Mouse (Mus musculus) hindlimb bud, embryonic 11.5 days (tissue): ENCODE measurements around the gene Gm10188.

Experiments
- DNase-seq: peaks from one replicate; pipeline ENCODE4 v3.0.0-alpha.2; 2012; ENCODE audit warnings: low read depth, low spot score; ENCODE audit errors: extremely low spot score

Gene Gm10188

DNA sequence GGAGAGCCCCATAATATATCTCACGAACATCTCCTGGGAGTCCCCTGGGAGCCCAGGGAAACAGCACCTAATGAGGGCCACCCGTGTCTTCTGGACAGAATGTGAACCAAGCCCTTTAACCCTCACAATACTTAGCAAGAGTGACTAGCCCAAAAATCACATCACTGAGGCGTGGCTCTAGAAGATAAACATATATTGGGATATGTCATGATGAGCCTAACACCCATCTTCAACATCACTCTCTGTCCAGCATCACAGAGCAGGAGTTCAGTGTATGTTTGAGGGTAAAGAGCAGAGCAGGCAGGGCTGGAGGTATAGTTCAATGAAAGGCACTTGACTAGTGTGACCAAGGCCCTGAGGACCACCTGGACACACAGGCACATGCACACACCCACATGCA lies at the start of gene Gm10188:
Gene Gm10188, minus strand, starts transcription at position 101 of the 400 bp plus-strand sequence.
- no peak for DNase-seq

DNA sequence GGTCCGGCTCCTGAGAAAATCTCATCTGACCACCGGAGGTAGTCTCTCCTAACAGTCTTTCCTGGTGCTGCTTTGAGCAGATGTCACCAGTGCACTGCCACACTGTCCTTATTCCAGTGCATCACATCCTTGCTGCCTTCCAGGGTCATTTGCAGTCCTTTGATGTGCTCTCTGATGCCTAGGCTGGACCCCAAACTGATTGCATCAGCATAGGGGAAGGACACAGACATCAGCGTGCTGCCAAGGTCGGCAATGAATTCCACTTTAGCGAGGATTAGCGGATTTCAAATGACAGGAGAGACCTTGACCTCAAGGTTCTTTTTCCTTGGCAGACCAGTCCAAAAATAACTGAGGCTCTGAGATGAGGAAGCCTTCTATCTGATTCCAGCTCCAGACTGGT lies 47.6 kb upstream of the Gm10188 start:
- DNase-seq, result no peak

DNA sequence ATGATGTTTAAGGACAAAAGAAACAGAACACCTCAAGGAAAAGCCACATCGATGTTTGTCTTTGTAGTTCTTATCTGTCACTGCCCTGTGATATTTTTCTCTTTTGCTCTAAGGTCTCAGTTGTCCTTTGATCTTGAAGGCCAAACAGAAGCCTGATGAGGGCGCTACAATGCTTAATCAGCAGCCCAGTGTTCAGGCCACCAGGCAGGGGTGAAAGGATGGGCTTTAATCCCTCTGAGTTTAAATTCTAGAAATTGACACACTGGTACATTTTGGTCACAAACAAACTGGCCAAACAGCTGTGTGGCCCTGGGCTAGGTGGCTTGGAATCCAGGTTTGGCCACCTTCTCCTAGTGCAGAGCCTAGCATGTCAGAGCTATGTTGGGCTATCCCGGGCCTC lies 47.1 kb upstream of the Gm10188 start:
- no peak for DNase-seq

- DNase-seq, result no peak
Observed at GRCm38 (mm10) chr1:132271237-132271636, 41.7 kb upstream of the Gm10188 start.

GRCm38 (mm10) chr1:132268418-132269060 lies 39.0 kb upstream of the Gm10188 start:
- no peak for DNase-seq

- DNase-seq, result no peak
Observed at GRCm38 (mm10) chr1:132267959-132268358, 38.4 kb upstream of the Gm10188 start.

DNA sequence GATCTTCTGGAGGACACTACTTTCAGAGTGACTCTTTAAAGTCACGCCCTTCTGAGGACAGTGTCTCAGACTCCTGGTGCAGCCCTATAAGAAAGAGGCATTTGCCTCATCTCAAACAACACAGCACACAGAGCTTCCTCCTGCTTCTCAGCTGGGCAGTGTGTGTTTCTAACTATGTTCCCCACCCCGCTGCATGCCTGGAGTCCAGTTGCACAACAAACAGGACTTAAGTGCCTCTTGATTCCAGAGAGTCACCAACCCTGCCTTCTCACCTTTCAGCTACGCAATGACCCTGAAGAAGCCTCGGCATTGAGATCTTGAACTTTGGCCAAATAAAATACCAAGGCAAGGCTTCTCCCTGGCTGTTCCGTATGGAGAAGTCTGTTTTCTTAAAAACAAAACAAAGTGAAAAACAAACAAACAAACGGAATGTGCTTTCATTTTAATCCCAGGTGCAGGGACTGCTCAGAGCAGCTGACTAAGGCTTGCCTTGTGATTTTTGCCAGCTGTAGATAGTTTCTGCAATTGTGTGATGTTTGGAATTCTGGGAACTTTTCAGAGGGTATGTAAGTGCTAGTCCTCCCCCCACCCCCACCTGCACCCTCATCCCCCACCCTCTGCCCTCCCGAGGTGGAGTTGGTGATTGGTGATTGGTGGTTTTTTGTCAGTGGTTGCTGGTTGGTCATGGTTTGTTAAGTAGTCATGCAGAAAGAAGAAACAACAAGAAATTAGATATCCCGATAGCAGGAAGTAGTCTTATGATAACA lies 37.4 kb upstream of the Gm10188 start:
- no peak for DNase-seq

DNA sequence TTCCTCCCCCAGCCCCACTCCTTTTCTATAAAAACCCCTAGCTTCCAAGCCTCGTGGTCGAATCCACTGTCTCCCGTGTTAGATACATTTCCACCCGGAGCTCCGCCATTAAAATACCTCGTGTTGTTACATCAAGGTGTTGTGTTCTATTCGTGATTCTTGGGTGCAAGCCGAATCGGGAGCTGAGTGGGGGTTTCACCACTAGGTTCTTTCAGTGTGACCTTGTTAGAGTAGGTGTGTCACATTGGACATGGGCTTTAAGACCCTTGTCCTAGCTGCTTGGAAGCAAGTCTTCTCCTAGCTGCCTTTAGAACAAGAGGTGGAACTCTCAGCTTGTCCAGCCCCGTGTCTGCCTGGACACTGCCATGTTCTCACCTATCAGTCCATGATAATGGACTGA lies 36.4 kb upstream of the Gm10188 start:
- DNase-seq, result no peak

DNA sequence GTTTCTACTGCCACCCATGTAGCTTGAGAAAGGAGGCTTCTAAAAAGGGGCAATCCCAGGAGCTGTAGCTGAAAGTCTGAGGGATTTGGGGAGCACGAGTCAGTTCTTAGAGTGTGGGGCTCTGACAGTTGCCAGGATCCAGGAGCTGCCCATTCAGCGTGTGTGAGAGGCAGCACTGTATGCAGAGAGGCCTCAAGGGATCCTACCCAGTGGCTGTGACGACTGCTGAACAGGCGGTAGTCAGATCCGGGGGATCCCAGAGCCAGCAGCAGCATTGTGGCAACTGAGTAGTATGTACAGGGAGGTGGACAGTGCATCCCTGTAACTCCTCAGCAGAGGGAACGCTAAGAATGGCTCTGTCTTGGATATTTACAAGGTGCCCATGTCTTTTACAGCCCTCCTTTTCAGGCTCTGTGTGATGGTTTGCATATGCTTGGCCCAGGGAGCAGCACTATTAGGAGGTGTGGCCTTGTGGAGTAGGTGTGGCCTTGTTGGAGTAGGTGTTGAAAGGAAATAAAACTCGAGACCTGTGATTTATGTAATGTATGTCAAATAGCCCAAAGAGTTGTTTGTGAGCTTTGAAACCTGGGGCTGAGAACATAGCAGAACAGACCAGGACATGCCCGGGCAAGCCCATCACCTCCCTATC lies 35.8 kb upstream of the Gm10188 start:
- DNase-seq, result peak; percentile 26

- no peak for DNase-seq
Observed at GRCm38 (mm10) chr1:132264577-132264976, 35.0 kb upstream of the Gm10188 start.

GRCm38 (mm10) chr1:132263618-132264017 lies 34.1 kb upstream of the Gm10188 start:
- DNase-seq, result no peak

DNA sequence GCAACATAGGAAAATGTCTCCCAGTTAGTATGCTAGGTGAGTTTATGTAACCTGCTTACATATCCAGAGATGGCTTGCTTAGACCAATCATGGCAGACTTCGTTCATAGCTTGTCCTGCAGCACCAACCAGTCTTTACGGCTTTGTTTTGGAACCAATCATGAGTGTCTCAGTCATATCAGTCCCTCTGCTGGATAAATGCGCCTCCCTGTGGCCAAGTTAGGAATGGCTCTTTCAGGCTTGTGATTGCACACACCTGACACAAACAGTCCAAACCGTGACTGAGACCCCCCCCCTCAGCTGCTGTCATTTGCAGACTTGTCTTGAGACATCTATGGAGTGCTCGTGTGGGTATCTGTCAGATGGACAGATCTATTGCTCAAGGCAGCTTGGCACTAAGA lies 31.5 kb upstream of the Gm10188 start:
- no peak for DNase-seq

DNA sequence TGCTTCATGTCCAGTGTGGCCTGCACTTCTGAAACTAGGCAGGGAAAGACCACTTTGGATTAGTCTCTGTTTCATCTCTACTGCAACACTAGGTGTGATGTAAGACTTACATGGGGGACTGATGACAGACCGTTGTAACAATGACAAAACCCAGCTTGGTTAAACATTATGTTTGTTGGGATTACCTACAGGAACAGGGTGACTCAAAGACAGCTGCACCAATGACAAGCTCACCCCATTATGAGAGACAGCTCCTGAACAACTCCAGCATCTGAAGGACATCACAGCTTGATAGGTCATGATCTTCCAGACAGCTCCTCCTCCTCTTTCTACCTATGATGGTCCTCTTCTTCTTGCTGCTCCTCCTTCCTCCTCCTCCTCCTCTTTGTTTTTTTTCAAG lies 30.8 kb upstream of the Gm10188 start:
- DNase-seq, result no peak

DNA sequence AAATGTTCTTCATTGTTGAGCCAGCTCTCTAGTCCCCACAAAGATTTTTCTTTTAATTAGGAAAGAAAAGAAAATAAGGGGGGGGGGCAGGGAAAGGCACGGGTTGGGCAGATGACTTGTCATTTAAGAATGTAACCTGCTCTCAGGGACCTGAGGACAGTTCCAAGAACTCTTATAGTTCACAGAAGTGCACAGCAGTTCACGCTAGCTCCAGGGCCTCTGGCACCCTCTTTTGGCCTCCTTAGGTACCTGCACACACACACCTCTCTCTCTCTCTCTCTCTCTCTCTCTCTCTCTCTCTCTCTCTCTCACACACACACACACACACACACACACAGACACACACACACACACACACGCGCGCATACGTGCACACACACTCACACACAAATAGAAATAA lies 24.9 kb upstream of the Gm10188 start:
- DNase-seq, result no peak

GRCm38 (mm10) chr1:132246641-132247040 lies 17.1 kb upstream of the Gm10188 start:
- no peak for DNase-seq

- no peak for DNase-seq
Observed at GRCm38 (mm10) chr1:132246137-132246536, 16.6 kb upstream of the Gm10188 start.

GRCm38 (mm10) chr1:132245010-132245409 lies 15.4 kb upstream of the Gm10188 start:
- DNase-seq, result no peak

GRCm38 (mm10) chr1:132237585-132238159 lies 8.1 kb upstream of the Gm10188 start:
- peak; percentile 41 for DNase-seq

- DNase-seq, result no peak
Observed at GRCm38 (mm10) chr1:132234757-132235273, 5.2 kb upstream of the Gm10188 start.

GRCm38 (mm10) chr1:132233566-132233965 lies 4.0 kb upstream of the Gm10188 start:
- DNase-seq, result no peak

DNA sequence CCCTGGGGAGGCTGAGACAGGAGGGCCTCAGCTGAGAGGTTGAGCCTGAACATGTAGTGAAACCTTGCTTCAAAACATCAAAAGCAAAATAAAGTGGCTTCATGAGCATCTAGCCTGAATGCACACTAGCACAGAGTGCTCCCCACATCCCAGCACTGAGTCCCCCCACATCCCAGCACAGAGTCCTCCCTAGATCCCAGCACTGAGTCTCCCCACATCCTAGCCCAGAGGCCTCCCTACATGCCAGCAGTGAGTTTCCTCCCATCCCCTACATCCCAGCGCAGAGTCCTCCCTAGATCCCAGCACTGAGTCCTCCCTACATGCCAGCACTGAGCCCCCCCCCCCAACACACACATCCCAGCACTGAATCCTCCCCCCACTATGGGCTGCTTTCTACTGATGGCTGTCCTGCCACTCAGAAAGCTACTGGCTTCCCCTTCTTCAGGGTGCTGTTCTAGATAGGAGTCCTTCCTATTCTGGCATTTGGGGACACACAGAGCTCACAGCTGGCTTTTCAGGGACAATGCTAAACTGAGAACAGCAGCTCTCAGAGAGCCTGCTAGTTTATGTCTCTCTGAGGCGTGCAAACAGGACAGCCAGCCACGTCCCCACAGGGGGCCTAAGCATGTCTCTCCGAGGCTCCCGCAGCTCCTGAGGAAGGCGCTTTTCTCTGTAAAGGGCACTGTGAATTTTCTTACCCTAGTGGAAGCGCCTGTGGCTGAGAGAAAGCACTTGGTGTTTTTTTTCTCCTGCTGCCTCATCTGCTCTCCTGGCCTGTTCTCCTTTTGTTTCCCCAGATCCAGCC lies 2.1 kb upstream of the Gm10188 start:
- DNase-seq, result no peak
